Mouse (Mus musculus) small intestine, adult 10 weeks (tissue): Measurements from ENCODE around the gene Gm2016. TPM values are rescaled to one million over a fixed set of nuclear protein-coding genes. Genes with fewer than 3 reads are reported as not detected.

Experiments
- polyA plus RNA-seq: library from polyadenylated mRNA; stranded (reverse); fragments of 350-450 nt; fragmentation: Illumina TruSeq; extraction: RNeasy Lipid Tissue Mini Kit (QIAGEN cat#74804); gene quantifications from one replicate; pipeline ENCODE4 v1.2.3, GENCODE M21; 2014; ENCODE audit warnings: low replicate concordance

The Gm2016 gene
- polyA plus RNA-seq: not detected

GRCm38 (mm10) chr12:87873772-87874171 lies at the start of gene Gm2016:
Gene Gm2016 (plus strand): TSS chr12:87874072.

GRCm38 (mm10) chr12:87842239-87842638 lies 31.6 kb upstream of the Gm2016 start, which contains the start of gene Gm2001:
Gene Gm2001 (minus strand): TSS chr12:87842339.

GRCm38 (mm10) chr12:87895070-87895469 lies 21.2 kb downstream of the Gm2016 start, which contains the start of gene Gm2022:
Gene Gm2022 (plus strand): TSS chr12:87895370.

GRCm38 (mm10) chr12:87919721-87920120 lies 45.8 kb downstream of the Gm2016 start, which contains the start of gene Gm2035:
Gene Gm2035 (minus strand): TSS chr12:87919857.

Other genes with a start within 250 kb of the Gm2016 start
- gene Gm16381, start 229.5 kb upstream of the Gm2016 start, polyA plus RNA-seq: not detected
- gene Gm21319, start 98.3 kb upstream of the Gm2016 start, polyA plus RNA-seq: not detected
- gene Gm21936, start 78.6 kb upstream of the Gm2016 start, polyA plus RNA-seq: not detected
- not detected for gene BB287469, start 57.5 kb upstream of the Gm2016 start, polyA plus RNA-seq
- gene Gm2001, start 31.7 kb upstream of the Gm2016 start, polyA plus RNA-seq: not detected
- not detected for gene Gm2022, start 21.3 kb downstream of the Gm2016 start, polyA plus RNA-seq
- not detected for gene Gm2035, start 45.8 kb downstream of the Gm2016 start, polyA plus RNA-seq
- gene Gm2042, start 80.0 kb downstream of the Gm2016 start, polyA plus RNA-seq: not detected
- gene Gm2075, start 137.8 kb downstream of the Gm2016 start, polyA plus RNA-seq: not detected
- gene Gm6803, start 144.7 kb downstream of the Gm2016 start, polyA plus RNA-seq: not detected
- gene Gm2056, start 152.9 kb downstream of the Gm2016 start, polyA plus RNA-seq: not detected
- gene Gm16368, start 209.6 kb downstream of the Gm2016 start, polyA plus RNA-seq: not detected